Mouse (Mus musculus): ENCODE measurements around the gene Catsper1.
"Not testable (repeated sequence)": the region's sequence is repeated elsewhere in the genome, so short reads cannot be mapped to it uniquely, and the experiment has no call there.

Catsper1 gene

GRCm38 (mm10) chr19:5335441-5335840, at the start of gene Catsper1:
Gene Catsper1 (plus strand): TSS chr19:5335741.
- DNase-seq: no peak

GRCm38 (mm10) chr19:5294972-5295735, 40.4 kb upstream of the Catsper1 start, which contains the start of gene Sf3b2:
Gene Sf3b2 (minus strand): TSS chr19:5295455.
- peak; percentile 99 for DNase-seq

GRCm38 (mm10) chr19:5295736-5296075, 39.8 kb upstream of the Catsper1 start:
- DNase-seq: no peak

- no peak for DNase-seq
These were observed 38.9 kb upstream of the Catsper1 start for GRCm38 (mm10) chr19:5296630-5297029.

GRCm38 (mm10) chr19:5297903-5298800, 37.4 kb upstream of the Catsper1 start, which contains the start of gene Gal3st3:
Gene Gal3st3 (plus strand): TSS chr19:5298331.
- DNase-seq: peak; percentile 61

- no peak for DNase-seq
These were observed 35.0 kb upstream of the Catsper1 start for GRCm38 (mm10) chr19:5300588-5300987.

GRCm38 (mm10) chr19:5302455-5302854, 33.1 kb upstream of the Catsper1 start:
- no peak for DNase-seq

- no peak for DNase-seq
These were observed 29.3 kb upstream of the Catsper1 start for GRCm38 (mm10) chr19:5306279-5306678.

- no peak for DNase-seq
These were observed 28.4 kb upstream of the Catsper1 start for GRCm38 (mm10) chr19:5306968-5307734.

GRCm38 (mm10) chr19:5309025-5309424, 26.5 kb upstream of the Catsper1 start:
- no peak for DNase-seq

- no peak for DNase-seq
These were observed 22.4 kb upstream of the Catsper1 start for GRCm38 (mm10) chr19:5313189-5313588.

GRCm38 (mm10) chr19:5323801-5324200, 11.7 kb upstream of the Catsper1 start:
- DNase-seq: no peak

GRCm38 (mm10) chr19:5327970-5328369, 7.6 kb upstream of the Catsper1 start:
- no peak for DNase-seq

GRCm38 (mm10) chr19:5334741-5335140, 800 bp upstream of the Catsper1 start:
- no peak for DNase-seq

- peak; percentile 85 for DNase-seq
These were observed 2.4 kb downstream of the Catsper1 start for GRCm38 (mm10) chr19:5337975-5338374.

- DNase-seq: no peak
These were observed 5.8 kb downstream of the Catsper1 start for GRCm38 (mm10) chr19:5341360-5341759.

GRCm38 (mm10) chr19:5345297-5346131, 10.0 kb downstream of the Catsper1 start:
- DNase-seq: no peak

GRCm38 (mm10) chr19:5348064-5348463, 12.5 kb downstream of the Catsper1 start:
- no peak for DNase-seq

- peak; percentile 78 for DNase-seq
These were observed 13.3 kb downstream of the Catsper1 start for GRCm38 (mm10) chr19:5348526-5349501.

GRCm38 (mm10) chr19:5349502-5349873, 13.9 kb downstream of the Catsper1 start, which contains the start of gene Cst6:
Gene Cst6 (minus strand): TSS chr19:5349574.
- not testable (repeated sequence) for DNase-seq

GRCm38 (mm10) chr19:5353609-5354008, 18.1 kb downstream of the Catsper1 start:
- no peak for DNase-seq

Data from cerebellum, adult 9-10 months (tissue).